Mouse (Mus musculus): ENCODE data around the gene Krtap3-1. TPM values are rescaled to one million over a fixed set of nuclear protein-coding genes. Genes with fewer than 3 reads are reported as not detected.

The Krtap3-1 gene
- total RNA-seq, 2 experiments from 2014 or later = not detected

DNA sequence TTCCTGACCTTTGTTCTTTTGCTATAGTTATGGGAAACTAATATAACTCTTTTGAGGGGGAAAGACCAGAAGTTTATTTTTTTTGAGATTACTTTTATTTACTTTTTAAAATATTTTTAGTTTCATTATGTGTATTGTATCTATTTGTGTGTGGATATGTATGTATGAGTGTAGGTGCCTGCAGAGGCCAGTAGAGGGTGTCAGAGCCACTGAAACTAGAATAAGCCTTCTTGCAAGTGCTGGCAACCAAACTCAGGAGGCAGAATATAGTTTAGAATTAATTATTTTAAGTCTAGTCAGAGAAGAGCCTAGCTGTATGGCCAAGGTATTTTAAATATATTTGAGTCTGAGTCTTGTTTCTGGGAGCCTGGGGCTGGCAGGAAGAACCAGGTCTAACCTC, 18.5 kb downstream of the Krtap3-1 start:
- no peak for ATAC-seq (replicated peaks; ENCODE audit: low FRiP score, poor library complexity, severe bottlenecking)

DNA sequence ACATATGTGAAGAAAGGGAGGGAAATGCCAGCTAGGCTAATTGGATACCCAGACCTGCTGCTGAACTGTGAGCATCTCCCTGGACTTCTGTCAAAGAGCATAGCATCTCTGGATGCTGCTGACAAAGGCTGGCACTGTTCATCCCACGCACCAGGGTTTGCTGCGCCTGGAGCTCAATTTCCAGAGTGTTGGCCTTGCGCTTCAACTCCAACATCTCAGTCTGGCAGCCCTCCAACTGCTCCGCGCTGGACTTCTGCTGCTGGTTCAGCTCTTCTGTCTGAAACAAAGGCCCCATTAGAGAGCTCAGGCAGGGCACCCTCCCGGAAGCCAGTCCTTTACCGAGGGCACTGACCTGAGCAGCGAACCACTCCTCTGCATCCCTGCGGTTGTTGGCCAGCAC, 26.7 kb downstream of the Krtap3-1 start:
- no peak for ATAC-seq (replicated peaks; ENCODE audit: low FRiP score, poor library complexity, severe bottlenecking)

DNA sequence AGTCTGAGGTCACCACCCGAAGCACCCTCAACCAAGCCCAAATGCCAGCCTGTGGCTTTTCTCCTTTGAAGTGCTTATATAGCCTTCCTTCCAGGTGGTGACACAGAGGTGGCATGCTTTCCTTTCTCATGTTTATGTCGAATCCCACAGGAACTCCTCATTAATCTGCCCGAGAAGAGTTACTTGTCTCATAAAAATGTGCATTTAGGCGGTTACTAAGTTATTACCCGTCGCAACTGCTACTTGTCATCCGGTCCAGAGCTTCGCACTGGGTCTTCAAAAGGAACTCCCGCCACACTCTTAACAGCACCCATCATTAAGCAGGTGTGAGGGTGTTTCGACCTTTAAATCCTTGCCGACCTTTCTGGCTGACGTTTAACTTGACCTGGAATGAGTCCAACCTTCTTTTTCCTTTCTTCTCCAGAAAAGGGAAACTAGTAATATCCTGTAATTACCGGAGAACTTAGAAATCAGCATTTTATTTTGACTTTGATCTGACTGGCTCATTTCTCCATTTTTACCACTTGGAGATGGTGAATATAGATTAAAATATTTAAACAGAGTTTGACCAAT, 45.1 kb downstream of the Krtap3-1 start, which contains the start of gene Krt39:
Gene Krt39, minus strand, starts transcription at position 51 of the 573 bp plus-strand sequence.
- ATAC-seq (replicated peaks; ENCODE audit: low FRiP score, poor library complexity, severe bottlenecking) = no peak

Other genes with a start within 250 kb of the Krtap3-1 start
Only the 30 nearest of the 37 such genes appear.
- gene Krt27, start 215.5 kb downstream of the Krtap3-1 start, total RNA-seq (2015; ENCODE audit: low replicate concordance) = not detected in 2 replicates
- gene Krt27, start 215.5 kb downstream of the Krtap3-1 start, total RNA-seq (2017; ENCODE audit: low replicate concordance) = not detected in 2 replicates
- gene Krt28, start 191.7 kb downstream of the Krtap3-1 start, total RNA-seq (2015; ENCODE audit: low replicate concordance) = not detected in 2 replicates
- gene Krt28, start 191.7 kb downstream of the Krtap3-1 start, total RNA-seq (2017; ENCODE audit: low replicate concordance) = not detected in 2 replicates
- gene Krt10, start 177.3 kb downstream of the Krtap3-1 start, total RNA-seq (2015; ENCODE audit: low replicate concordance) = not detected in 2 replicates
- gene Krt10, start 177.3 kb downstream of the Krtap3-1 start, total RNA-seq (2017; ENCODE audit: low replicate concordance) = 5.9 TPM in 1 of 2 replicates, not detected in the other
- not detected in 2 replicates for gene Krt12, start 144.4 kb downstream of the Krtap3-1 start, total RNA-seq (2015; ENCODE audit: low replicate concordance)
- not detected in 2 replicates for gene Krt12, start 144.4 kb downstream of the Krtap3-1 start, total RNA-seq (2017; ENCODE audit: low replicate concordance)
- not detected in 2 replicates for gene Krt20, start 128.5 kb downstream of the Krtap3-1 start, total RNA-seq (2015; ENCODE audit: low replicate concordance)
- not detected in 2 replicates for gene Krt20, start 128.5 kb downstream of the Krtap3-1 start, total RNA-seq (2017; ENCODE audit: low replicate concordance)
- gene Krt23, start 73.5 kb downstream of the Krtap3-1 start, total RNA-seq (2015; ENCODE audit: low replicate concordance) = not detected in 2 replicates
- not detected in 2 replicates for gene Krt23, start 73.5 kb downstream of the Krtap3-1 start, total RNA-seq (2017; ENCODE audit: low replicate concordance)
- not detected in 2 replicates for gene Krt39, start 45.3 kb downstream of the Krtap3-1 start, total RNA-seq (2015; ENCODE audit: low replicate concordance)
- not detected in 2 replicates for gene Krt39, start 45.3 kb downstream of the Krtap3-1 start, total RNA-seq (2017; ENCODE audit: low replicate concordance)
- not detected in 2 replicates for gene Krt40, start 23.5 kb downstream of the Krtap3-1 start, total RNA-seq (2015; ENCODE audit: low replicate concordance)
- gene Krt40, start 23.5 kb downstream of the Krtap3-1 start, total RNA-seq (2017; ENCODE audit: low replicate concordance) = not detected in 2 replicates
- gene Krtap3-3, start 15.8 kb downstream of the Krtap3-1 start, total RNA-seq (2015; ENCODE audit: low replicate concordance) = not detected in 2 replicates
- not detected in 2 replicates for gene Krtap3-3, start 15.8 kb downstream of the Krtap3-1 start, total RNA-seq (2017; ENCODE audit: low replicate concordance)
- not detected in 2 replicates for gene Krtap3-2, start 9.8 kb downstream of the Krtap3-1 start, total RNA-seq (2015; ENCODE audit: low replicate concordance)
- not detected in 2 replicates for gene Krtap3-2, start 9.8 kb downstream of the Krtap3-1 start, total RNA-seq (2017; ENCODE audit: low replicate concordance)
- not detected in 2 replicates for gene Gm11939, start 7.2 kb downstream of the Krtap3-1 start, total RNA-seq (2015; ENCODE audit: low replicate concordance)
- not detected in 2 replicates for gene Gm11939, start 7.2 kb downstream of the Krtap3-1 start, total RNA-seq (2017; ENCODE audit: low replicate concordance)
- not detected in 2 replicates for gene Krtap1-5, start 14.4 kb upstream of the Krtap3-1 start, total RNA-seq (2015; ENCODE audit: low replicate concordance)
- gene Krtap1-5, start 14.4 kb upstream of the Krtap3-1 start, total RNA-seq (2017; ENCODE audit: low replicate concordance) = not detected in 2 replicates
- gene Krtap1-4, start 17.0 kb upstream of the Krtap3-1 start, total RNA-seq (2015; ENCODE audit: low replicate concordance) = not detected in 2 replicates
- gene Krtap1-4, start 17.0 kb upstream of the Krtap3-1 start, total RNA-seq (2017; ENCODE audit: low replicate concordance) = not detected in 2 replicates
- gene Krtap1-3, start 24.7 kb upstream of the Krtap3-1 start, total RNA-seq (2015; ENCODE audit: low replicate concordance) = not detected in 2 replicates
- gene Krtap1-3, start 24.7 kb upstream of the Krtap3-1 start, total RNA-seq (2017; ENCODE audit: low replicate concordance) = not detected in 2 replicates
- gene Krtap9-3, start 31.5 kb upstream of the Krtap3-1 start, total RNA-seq (2015; ENCODE audit: low replicate concordance) = not detected in 2 replicates
- not detected in 2 replicates for gene Krtap9-3, start 31.5 kb upstream of the Krtap3-1 start, total RNA-seq (2017; ENCODE audit: low replicate concordance)
- not detected in 2 replicates for gene Gm11938, start 36.7 kb upstream of the Krtap3-1 start, total RNA-seq (2015; ENCODE audit: low replicate concordance)
- gene Gm11938, start 36.7 kb upstream of the Krtap3-1 start, total RNA-seq (2017; ENCODE audit: low replicate concordance) = not detected in 2 replicates
- gene Gm11937, start 43.6 kb upstream of the Krtap3-1 start, total RNA-seq (2015; ENCODE audit: low replicate concordance) = not detected in 2 replicates
- gene Gm11937, start 43.6 kb upstream of the Krtap3-1 start, total RNA-seq (2017; ENCODE audit: low replicate concordance) = not detected in 2 replicates
- gene Krtap2-4, start 48.2 kb upstream of the Krtap3-1 start, total RNA-seq (2015; ENCODE audit: low replicate concordance) = not detected in 2 replicates
- not detected in 2 replicates for gene Krtap2-4, start 48.2 kb upstream of the Krtap3-1 start, total RNA-seq (2017; ENCODE audit: low replicate concordance)
- not detected in 2 replicates for gene Gm11562, start 53.8 kb upstream of the Krtap3-1 start, total RNA-seq (2015; ENCODE audit: low replicate concordance)
- gene Gm11562, start 53.8 kb upstream of the Krtap3-1 start, total RNA-seq (2017; ENCODE audit: low replicate concordance) = not detected in 2 replicates
- not detected in 2 replicates for gene Krtap4-1, start 61.6 kb upstream of the Krtap3-1 start, total RNA-seq (2015; ENCODE audit: low replicate concordance)
- gene Krtap4-1, start 61.6 kb upstream of the Krtap3-1 start, total RNA-seq (2017; ENCODE audit: low replicate concordance) = not detected in 2 replicates
- gene Krtap4-2, start 68.5 kb upstream of the Krtap3-1 start, total RNA-seq (2015; ENCODE audit: low replicate concordance) = not detected in 2 replicates
- gene Krtap4-2, start 68.5 kb upstream of the Krtap3-1 start, total RNA-seq (2017; ENCODE audit: low replicate concordance) = not detected in 2 replicates
- gene Krtap4-7, start 77.5 kb upstream of the Krtap3-1 start, total RNA-seq (2015; ENCODE audit: low replicate concordance) = not detected in 2 replicates
- not detected in 2 replicates for gene Krtap4-7, start 77.5 kb upstream of the Krtap3-1 start, total RNA-seq (2017; ENCODE audit: low replicate concordance)
- gene Gm11555, start 83.6 kb upstream of the Krtap3-1 start, total RNA-seq (2015; ENCODE audit: low replicate concordance) = not detected in 2 replicates
- not detected in 2 replicates for gene Gm11555, start 83.6 kb upstream of the Krtap3-1 start, total RNA-seq (2017; ENCODE audit: low replicate concordance)
- gene Gm11563, start 92.3 kb upstream of the Krtap3-1 start, total RNA-seq (2015; ENCODE audit: low replicate concordance) = not detected in 2 replicates
- gene Gm11563, start 92.3 kb upstream of the Krtap3-1 start, total RNA-seq (2017; ENCODE audit: low replicate concordance) = not detected in 2 replicates
- not detected in 2 replicates for gene Krtap4-6, start 99.3 kb upstream of the Krtap3-1 start, total RNA-seq (2015; ENCODE audit: low replicate concordance)
- not detected in 2 replicates for gene Krtap4-6, start 99.3 kb upstream of the Krtap3-1 start, total RNA-seq (2017; ENCODE audit: low replicate concordance)
- gene Gm14190, start 124.1 kb upstream of the Krtap3-1 start, total RNA-seq (2015; ENCODE audit: low replicate concordance) = not detected in 2 replicates
- gene Gm14190, start 124.1 kb upstream of the Krtap3-1 start, total RNA-seq (2017; ENCODE audit: low replicate concordance) = not detected in 2 replicates
- not detected in 2 replicates for gene Gm14180, start 167.7 kb upstream of the Krtap3-1 start, total RNA-seq (2015; ENCODE audit: low replicate concordance)
- not detected in 2 replicates for gene Gm14180, start 167.7 kb upstream of the Krtap3-1 start, total RNA-seq (2017; ENCODE audit: low replicate concordance)
- gene Gm11595, start 206.3 kb upstream of the Krtap3-1 start, total RNA-seq (2015; ENCODE audit: low replicate concordance) = not detected in 2 replicates
- not detected in 2 replicates for gene Gm11595, start 206.3 kb upstream of the Krtap3-1 start, total RNA-seq (2017; ENCODE audit: low replicate concordance)
- not detected in 2 replicates for gene Krtap4-8, start 214.1 kb upstream of the Krtap3-1 start, total RNA-seq (2015; ENCODE audit: low replicate concordance)
- gene Krtap4-8, start 214.1 kb upstream of the Krtap3-1 start, total RNA-seq (2017; ENCODE audit: low replicate concordance) = not detected in 2 replicates
- not detected in 2 replicates for gene Krtap4-9, start 218.6 kb upstream of the Krtap3-1 start, total RNA-seq (2015; ENCODE audit: low replicate concordance)
- not detected in 2 replicates for gene Krtap4-9, start 218.6 kb upstream of the Krtap3-1 start, total RNA-seq (2017; ENCODE audit: low replicate concordance)

Measured in erythroid progenitor cell, adult 5-6 weeks (primary cell).